Mouse (Mus musculus): ENCODE data around the gene Cacna2d4.
"Not testable (repeated sequence)": the region's sequence is repeated elsewhere in the genome, so short reads cannot be mapped to it uniquely, and the experiment has no call there.

Cacna2d4 gene

DNA sequence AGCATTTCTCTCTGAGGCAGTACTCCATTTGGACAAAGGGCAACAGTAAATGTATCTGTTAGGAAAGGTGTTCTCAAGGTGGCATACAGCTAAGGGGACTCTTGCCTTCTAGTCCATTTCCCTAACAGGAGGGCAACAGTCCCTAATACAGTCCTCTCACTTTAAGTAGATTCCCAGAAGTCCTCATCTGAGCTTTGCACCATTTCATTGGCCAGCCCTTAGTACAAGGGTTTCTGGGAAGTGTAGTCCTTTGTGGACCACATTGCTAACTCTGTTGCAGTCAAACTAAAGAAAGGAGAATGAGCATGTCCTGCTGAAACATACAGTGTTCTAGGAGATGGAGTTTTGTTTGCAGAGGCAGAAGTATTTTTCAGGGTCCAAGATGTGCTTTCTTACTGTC, 105.1 kb downstream of the Cacna2d4 start:
- DNase-seq (ENCODE audit: low read depth, low spot score), result no peak

DNA sequence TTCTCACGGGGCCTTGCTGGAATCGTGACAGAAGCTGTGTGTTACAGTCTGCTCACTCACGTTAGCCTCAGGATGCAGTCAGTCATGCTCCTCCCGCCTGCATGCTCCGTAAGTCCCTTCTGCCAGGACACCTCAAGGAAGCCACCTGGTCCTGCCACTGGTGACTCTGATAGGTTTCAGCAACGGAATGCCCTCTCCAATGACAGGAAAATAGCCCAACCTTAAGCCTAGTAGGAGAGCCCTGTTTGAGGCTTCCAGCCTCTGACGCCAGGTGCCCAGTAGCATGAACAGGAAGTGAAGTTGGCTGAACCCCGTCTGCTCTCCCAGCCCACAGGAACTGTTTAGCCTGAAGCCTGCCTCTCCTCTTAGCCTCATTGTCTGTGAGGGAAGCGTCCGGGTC, 109.9 kb downstream of the Cacna2d4 start:
- no peak for DNase-seq (ENCODE audit: low read depth, low spot score)

GRCm38 (mm10) chr6:119347813-119348212, 111.5 kb downstream of the Cacna2d4 start:
- DNase-seq (ENCODE audit: low read depth, low spot score), result no peak

GRCm38 (mm10) chr6:119348234-119348633, 111.9 kb downstream of the Cacna2d4 start:
- DNase-seq (ENCODE audit: low read depth, low spot score), result peak; percentile 85

GRCm38 (mm10) chr6:119350703-119351198, 114.4 kb downstream of the Cacna2d4 start:
- no peak for DNase-seq (ENCODE audit: low read depth, low spot score)

DNA sequence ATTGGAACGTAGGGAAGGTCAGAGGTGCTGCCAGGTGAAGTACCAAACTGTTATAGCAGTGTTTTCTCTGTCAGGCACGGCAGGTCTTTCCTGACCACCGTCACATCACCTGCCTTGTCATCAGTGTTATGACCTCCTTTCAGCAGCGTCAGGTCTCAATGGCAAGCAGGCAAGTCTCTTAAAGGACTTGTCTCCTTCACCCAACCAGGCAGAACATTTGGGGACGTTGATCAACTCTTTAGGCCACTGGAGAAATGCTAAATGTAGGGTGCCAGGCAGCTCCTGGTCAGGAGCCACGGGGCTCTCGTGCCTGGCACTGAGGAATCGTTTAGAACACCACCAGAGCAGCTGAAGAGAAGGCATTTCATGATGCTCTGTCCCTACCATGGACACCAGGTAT, 115.3 kb downstream of the Cacna2d4 start:
- DNase-seq (ENCODE audit: low read depth, low spot score), result no peak

GRCm38 (mm10) chr6:119352501-119352900, 116.2 kb downstream of the Cacna2d4 start:
- DNase-seq (ENCODE audit: low read depth, low spot score), result no peak

DNA sequence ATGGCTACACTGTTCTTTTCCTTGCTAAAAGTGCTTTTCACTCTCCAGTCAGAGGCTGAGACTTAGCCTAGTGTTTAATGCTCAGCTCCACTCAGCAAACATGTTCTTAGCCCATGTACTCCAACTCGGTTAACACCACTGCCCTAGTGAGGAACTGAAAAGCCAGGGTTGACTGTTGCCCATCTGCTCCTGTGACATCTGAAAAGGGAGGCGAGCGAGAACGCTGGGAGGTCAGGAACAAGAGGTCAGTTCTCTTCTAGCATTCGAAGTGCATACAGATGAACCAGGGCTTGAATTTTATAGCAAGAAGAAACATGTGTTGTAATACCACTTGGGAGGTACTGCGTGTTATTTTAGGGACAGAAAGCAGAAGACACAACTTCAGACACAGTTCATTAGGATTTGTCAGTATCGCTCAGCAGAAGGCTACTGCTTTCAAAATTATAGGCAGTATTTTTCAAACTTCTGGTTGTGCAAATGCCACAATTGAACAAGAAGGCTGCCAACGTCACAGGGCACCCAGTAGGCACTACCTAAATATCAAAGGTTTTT, 121.8 kb downstream of the Cacna2d4 start:
- DNase-seq (ENCODE audit: low read depth, low spot score), result no peak

DNA sequence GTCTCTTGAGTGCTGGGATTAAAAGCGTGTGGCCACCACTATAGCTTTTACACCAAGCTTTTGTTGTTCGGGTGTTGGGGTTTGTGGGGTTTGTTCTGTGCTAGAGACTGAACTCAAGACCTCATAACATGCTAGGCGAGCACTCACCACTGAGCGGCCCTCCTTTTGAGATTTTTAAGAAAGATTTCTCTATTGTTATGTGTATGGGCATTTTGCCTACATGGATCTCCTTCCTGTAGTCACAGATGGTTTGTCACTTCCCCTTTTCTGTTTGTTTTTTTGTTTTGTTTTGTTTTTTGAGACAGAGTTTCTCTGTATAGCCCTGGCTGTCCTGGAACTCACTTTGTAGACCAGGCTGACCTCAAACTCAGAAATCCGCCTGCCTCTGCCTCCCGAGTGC, 123.9 kb downstream of the Cacna2d4 start:
- DNase-seq (ENCODE audit: low read depth, low spot score), result not testable (repeated sequence)

GRCm38 (mm10) chr6:119360925-119361702, 124.8 kb downstream of the Cacna2d4 start:
- DNase-seq (ENCODE audit: low read depth, low spot score), result no peak

DNA sequence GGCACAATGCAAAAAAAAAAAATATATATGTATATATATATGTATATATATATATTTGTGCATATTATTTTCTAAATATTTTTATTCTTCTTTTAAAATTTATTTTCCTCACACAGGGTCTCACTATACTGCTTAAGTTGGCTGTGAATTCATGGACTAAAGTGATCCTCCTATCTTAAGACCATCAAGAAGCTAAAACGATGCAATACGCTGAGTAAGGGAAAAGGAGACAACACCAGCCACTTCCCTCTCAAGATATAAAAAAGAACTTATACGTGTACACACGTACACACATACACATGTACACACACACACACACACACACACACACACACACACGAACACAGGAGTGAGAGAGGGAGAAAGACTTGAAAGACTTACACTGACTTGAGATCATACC, 127.3 kb downstream of the Cacna2d4 start:
- no peak for DNase-seq (ENCODE audit: low read depth, low spot score)

DNA sequence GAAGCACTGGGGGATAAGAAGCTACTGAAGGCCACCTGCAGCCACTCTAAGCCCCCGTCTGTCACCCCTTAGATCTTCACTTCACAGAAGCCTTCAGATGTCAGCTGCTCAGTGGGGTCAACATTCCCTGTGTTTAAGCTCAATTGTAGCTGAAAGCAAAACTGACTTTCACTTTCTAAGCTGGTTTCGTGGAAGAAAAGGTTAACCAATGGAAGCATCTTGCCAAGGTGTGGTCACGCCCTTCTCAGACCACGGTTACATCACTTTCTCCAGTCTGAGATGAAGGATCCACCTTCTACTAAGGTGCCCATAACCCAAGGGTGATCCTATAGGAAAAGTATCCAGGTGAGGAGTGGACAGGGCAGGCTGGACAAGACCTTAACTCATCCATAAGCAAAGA, 130.5 kb downstream of the Cacna2d4 start:
- not testable (repeated sequence) for DNase-seq (ENCODE audit: low read depth, low spot score)

DNA sequence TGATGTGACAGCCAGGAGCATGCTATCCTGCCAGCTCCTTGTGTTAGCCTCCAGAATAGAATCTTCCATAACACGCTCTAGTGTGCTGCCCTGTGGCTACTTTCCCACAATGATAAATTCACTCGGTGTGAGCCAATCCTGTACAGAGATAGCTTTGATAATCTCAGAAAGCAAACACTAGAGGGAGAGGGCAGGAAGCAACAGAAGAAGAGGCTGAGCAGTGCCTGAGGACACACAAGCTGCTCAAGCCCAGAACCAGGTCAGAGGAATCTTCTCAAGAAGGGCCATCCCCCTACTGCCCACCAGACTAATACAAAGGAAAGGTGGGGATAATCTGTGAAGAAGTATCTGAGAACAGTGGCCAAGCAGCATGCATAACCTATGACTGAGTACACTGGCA, 131.1 kb downstream of the Cacna2d4 start:
- DNase-seq (ENCODE audit: low read depth, low spot score), result no peak

DNA sequence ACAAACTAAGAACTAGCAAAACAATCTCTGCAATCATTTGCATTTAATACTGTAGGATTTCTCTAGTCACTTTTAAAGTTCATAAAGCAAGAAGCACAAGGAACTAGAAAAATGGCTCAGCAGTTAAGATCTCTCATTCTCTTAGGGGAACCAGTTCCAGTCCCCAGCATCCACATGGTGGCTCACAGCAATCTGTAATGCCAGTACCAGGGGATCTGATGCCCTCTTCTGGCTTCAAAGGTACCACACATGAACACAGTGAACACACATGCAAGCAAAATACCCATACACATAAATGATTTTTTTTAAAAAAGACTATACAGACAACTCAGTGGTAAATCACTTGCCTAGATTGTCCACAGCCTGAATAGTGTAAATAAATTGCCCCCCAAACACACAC, 135.3 kb downstream of the Cacna2d4 start:
- no peak for DNase-seq (ENCODE audit: low read depth, low spot score)

GRCm38 (mm10) chr6:119372237-119372636, 135.9 kb downstream of the Cacna2d4 start:
- no peak for DNase-seq (ENCODE audit: low read depth, low spot score)

DNA sequence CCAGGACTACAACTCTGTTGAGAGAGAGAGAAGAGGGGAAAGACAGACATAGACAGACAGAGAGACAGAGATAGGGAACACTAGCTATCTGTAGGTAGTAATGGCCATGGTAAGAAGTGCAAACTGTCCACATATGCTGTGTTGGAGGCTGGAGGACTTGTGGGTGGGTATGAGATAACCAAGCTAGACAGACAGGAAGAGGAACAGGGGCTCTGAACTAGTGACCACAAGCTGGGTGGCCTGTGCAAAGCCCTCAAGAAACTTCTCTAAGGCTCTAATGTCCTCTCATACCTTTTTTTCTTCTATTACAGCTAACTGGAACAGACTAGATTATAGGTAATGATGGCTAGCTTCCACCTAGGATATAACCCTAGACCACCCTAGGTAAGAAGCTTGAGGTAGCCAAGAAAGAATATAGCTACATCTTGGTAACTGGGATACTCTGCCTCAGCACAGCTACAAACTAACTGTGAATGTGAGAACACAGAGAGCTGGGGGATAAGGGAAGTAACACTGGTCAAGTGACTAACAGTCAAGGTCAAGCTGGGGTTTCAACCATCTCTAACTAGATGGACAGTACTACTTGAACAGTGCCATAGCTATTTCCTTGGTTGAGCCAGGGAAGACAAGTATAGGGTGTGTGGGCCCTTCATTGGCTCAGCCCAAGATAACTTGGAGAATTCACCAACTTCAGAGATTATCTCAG, 136.8 kb downstream of the Cacna2d4 start:
- no peak for DNase-seq (ENCODE audit: low read depth, low spot score)

DNA sequence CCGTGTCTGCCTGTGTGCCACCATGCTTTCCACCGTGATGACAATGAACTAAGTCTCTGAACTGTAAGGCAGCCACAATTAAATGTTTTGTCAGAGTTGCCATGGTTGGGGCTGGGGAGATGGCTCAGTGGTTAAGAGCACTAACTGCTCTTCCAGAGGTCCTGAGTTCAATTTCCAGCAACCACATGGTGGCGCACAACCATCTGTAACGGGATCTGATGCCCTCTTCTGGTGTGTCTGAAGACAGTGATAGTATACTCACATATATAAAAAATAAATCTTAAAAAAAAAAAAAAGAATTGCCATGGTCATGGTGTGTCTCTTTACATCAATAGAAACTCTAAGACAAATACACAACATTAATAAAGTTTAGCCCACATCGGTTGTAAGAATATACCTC, 138.7 kb downstream of the Cacna2d4 start:
- DNase-seq (ENCODE audit: low read depth, low spot score), result no peak

GRCm38 (mm10) chr6:119377613-119378012, 141.3 kb downstream of the Cacna2d4 start:
- DNase-seq (ENCODE audit: low read depth, low spot score), result peak; percentile 6

DNA sequence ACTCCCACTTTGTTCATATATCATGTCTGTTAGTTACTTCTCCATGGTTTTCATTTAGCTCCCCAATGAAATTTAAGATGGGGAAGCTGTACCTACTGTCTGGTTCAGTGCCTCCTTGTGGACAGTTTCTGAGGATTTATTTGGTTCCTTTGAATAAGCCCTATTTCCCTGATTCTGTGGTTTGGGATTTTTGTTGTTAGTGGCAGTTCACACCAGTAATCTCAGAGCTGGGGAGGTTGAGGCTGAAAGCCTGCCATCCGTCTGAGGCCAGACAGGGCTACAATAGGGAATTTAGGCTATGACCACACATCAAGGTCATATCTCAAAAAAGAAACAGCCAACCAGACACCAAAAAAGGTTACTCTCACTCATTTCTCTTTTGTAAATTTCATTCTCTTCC, 142.3 kb downstream of the Cacna2d4 start:
- no peak for DNase-seq (ENCODE audit: low read depth, low spot score)

- DNase-seq (ENCODE audit: low read depth, low spot score), result no peak
Observed at GRCm38 (mm10) chr6:119385668-119386067, 149.3 kb downstream of the Cacna2d4 start.

DNA sequence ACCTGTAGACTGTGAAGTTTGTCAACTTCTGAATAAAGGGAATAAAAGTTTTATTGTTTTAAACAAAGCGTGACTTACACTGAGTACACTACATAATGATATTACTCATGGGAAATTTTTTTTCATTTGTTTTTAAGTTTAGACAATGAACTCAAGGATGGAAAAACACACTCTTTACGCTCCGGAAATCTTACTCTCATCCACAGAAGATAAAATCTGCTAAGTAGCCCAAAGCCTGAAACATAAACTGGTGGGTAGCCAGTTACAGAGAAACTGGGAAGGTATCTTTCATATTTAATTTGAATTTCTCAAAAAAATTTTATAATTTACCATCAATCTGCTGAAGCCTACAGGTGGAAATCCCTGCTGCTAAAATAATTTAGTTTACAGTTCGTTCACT, 150.1 kb downstream of the Cacna2d4 start:
- no peak for DNase-seq (ENCODE audit: low read depth, low spot score)

- DNase-seq (ENCODE audit: low read depth, low spot score), result no peak
Observed at GRCm38 (mm10) chr6:119386821-119387220, 150.5 kb downstream of the Cacna2d4 start.

Measured in mesoderm, embryonic 11.5 days (tissue).